Mouse (Mus musculus) midbrain, embryonic 16.5 days (tissue): Measurements from ENCODE around the gene Ccdc78. TPM values are rescaled to one million over a fixed set of nuclear protein-coding genes. Genes with fewer than 3 reads are reported as not detected.

Experiments used
- ATAC-seq: fragments of 200-750 bp; cut with Nextera tagmentation; 2 replicates; pipeline ENCODE4 v1.8.0; 2017; ENCODE audit warnings: moderate TSS enrichment
- H3K27ac ChIP-seq: fragments of 300-500 bp; sonication (generic); 2 replicates; pipeline ENCODE4 v1.5.1; 2014; ENCODE audit warnings: mild to moderate bottlenecking, low read length, mixed read lengths
- H3K27me3 ChIP-seq: fragments of 300-500 bp; sonication (generic); 2 replicates; pipeline ENCODE4 v1.6.1; 2014; ENCODE audit warnings: low read depth, low read length, mixed read lengths; ENCODE audit not compliant: control insufficient read depth, insufficient read depth
- H3K36me3 ChIP-seq: fragments of 300-500 bp; sonication (generic); 2 replicates; pipeline ENCODE4 v1.6.1; 2014; ENCODE audit warnings: mild to moderate bottlenecking, low read length, moderate library complexity, mixed read lengths; ENCODE audit not compliant: control insufficient read depth, insufficient read depth
- H3K4me1 ChIP-seq: fragments of 300-500 bp; sonication (generic); 2 replicates; pipeline ENCODE4 v1.6.1; 2014; ENCODE audit warnings: mild to moderate bottlenecking, low read length, mixed read lengths; ENCODE audit not compliant: control insufficient read depth, insufficient read depth
- H3K4me2 ChIP-seq: fragments of 300-500 bp; sonication (generic); 2 replicates; pipeline ENCODE4 v1.6.1; 2014; ENCODE audit warnings: mild to moderate bottlenecking, low read length, mixed read lengths
- H3K4me3 ChIP-seq: fragments of 300-500 bp; sonication (generic); 2 replicates; pipeline ENCODE4 v1.5.1; 2014; ENCODE audit warnings: low read depth, mild to moderate bottlenecking, low read length, moderate library complexity, mixed read lengths
- H3K9ac ChIP-seq: fragments of 300-500 bp; sonication (generic); 2 replicates; pipeline ENCODE4 v1.6.1; 2014; ENCODE audit warnings: low read depth, low read length, mixed read lengths
- H3K9me3 ChIP-seq: fragments of 300-500 bp; sonication (generic); replicated peaks from 2 replicates; pipeline ENCODE4 v1.6.1; 2014; ENCODE audit warnings: mild to moderate bottlenecking, low read length, mixed read lengths; ENCODE audit not compliant: control insufficient read depth, poor library complexity, severe bottlenecking
- WGBS: fragments of 180-500 bp; shearing (Covaris S2); extraction: QIAGEN DNeasy Blood & Tissue Kit; methylation state at CpG from one replicate; pipeline ENCODE4 v1.1.7; 2014; 5-methylcytosine and 5-hydroxymethylcytosine counted together
- microRNA-seq: library from miRNA; unstranded; fragments of <30 nt; microRNA quantifications from one replicate; pipeline ENCODE4, GENCODE M21; 2017
- polyA plus RNA-seq: library from polyadenylated mRNA; unstranded; fragments of >200 nt; fragmentation: Nextera tagmentation; extraction: Ambion mirVana; gene quantifications from 2 replicates; pipeline ENCODE4 v1.2.1, GENCODE M21; 2015

The Ccdc78 gene
- polyA plus RNA-seq, 1 experiment from 2014 or later = 0.34 TPM

- H3K4me2 ChIP-seq = peak overlapping the region; percentile 71
- H3K27me3 ChIP-seq = no peaks in the 10 kb centered on the region
- peaks cover 43% of the 10 kb centered on the region for H3K4me1 ChIP-seq
- ATAC-seq = no peak
- no peak overlapping the region; the same call in 1 of the 2 replicates for H3K4me3 ChIP-seq
- peaks cover 32% of the 10 kb centered on the region for H3K36me3 ChIP-seq
- H3K9ac ChIP-seq = peak overlapping the region; percentile 81; the same call in 1 of the 2 replicates
- 16% methylated on average over 3 of the region's 3 CpGs for WGBS
- H3K27ac ChIP-seq = peak overlapping the region; percentile 86
- H3K9me3 ChIP-seq = no peaks in the 10 kb centered on the region
These were observed 51.2 kb downstream of the Ccdc78 start for GRCm38 (mm10) chr17:25837533-25837932.

DNA sequence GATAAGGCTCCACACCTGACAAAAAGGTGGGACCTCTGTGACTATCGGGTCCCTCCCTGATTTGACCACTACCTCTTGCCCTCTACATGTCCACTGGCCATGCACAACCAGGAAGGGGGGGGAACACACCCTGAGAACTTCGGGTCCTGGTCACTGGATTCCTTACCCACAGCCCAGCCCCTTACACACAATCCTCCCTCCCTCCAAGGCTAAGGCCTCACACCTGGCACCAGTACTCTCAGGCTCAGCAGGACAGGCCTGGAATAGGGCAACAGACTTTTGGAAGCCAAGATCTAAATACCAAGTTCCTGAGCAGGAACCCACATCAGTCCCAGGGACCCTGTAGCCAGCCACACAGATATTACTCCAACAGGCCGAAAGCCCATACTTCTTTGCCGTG is 52.5 kb downstream of the Ccdc78 start:
- Histone ChIP-seq H3K4me3 (no peak overlapping the region), H3K4me2 (no peak overlapping the region), H3K36me3 (peaks cover 32% of the 10 kb centered on the region), H3K4me1 (peaks cover 49% of the 10 kb centered on the region), H3K27me3 (no peaks in the 10 kb centered on the region), H3K27ac (no peak overlapping the region), H3K9me3 (no peaks in the 10 kb centered on the region), H3K9ac (no peak overlapping the region)
- WGBS = 93% methylated on average over 4 of the region's 4 CpGs
- ATAC-seq = no peak

- H3K27me3 ChIP-seq = no peaks in the 10 kb centered on the region
- no peak overlapping the region for H3K4me3 ChIP-seq
- H3K27ac ChIP-seq = no peak overlapping the region
- no peak overlapping the region for H3K9ac ChIP-seq
- H3K36me3 ChIP-seq = peaks cover 32% of the 10 kb centered on the region
- peaks cover 43% of the 10 kb centered on the region for H3K4me1 ChIP-seq
- 88% methylated on average over 14 of the region's 14 CpGs for WGBS
- no peaks in the 10 kb centered on the region for H3K9me3 ChIP-seq
- no peak overlapping the region for H3K4me2 ChIP-seq
- ATAC-seq = no peak
These were observed 53.3 kb downstream of the Ccdc78 start for GRCm38 (mm10) chr17:25839455-25840235.

Small RNA genes lying within 50 kb of the gene (microRNA-seq; reads per million reads assigned to microRNA genes)
- gene Gm25083 = not detected
- not detected for gene Mir3082
- gene Mir6966 = not detected

Other genes with a start within 250 kb of the Ccdc78 start
- gene Sox8, start 215.9 kb upstream of the Ccdc78 start, polyA plus RNA-seq = 10.1 and 16.2 TPM in 2 replicates
- 20.4 and 20.6 TPM in 2 replicates for gene Lmf1, start 207.5 kb upstream of the Ccdc78 start, polyA plus RNA-seq
- gene Gng13, start 69.4 kb upstream of the Ccdc78 start, polyA plus RNA-seq = 3.2 and 7.3 TPM in 2 replicates
- 4.7 and 5.4 TPM in 2 replicates for gene Chtf18, start 59.2 kb upstream of the Ccdc78 start, polyA plus RNA-seq
- gene Rpusd1, start 58.9 kb upstream of the Ccdc78 start, polyA plus RNA-seq = 26.6 and 26.8 TPM in 2 replicates
- gene Mslnl, start 50.5 kb upstream of the Ccdc78 start, polyA plus RNA-seq = not detected in 2 replicates
- gene Msln, start 32.2 kb upstream of the Ccdc78 start, polyA plus RNA-seq = 0.15 and 0.85 TPM in 2 replicates
- 29.0 and 30.2 TPM in 2 replicates for gene Narfl, start 12.8 kb upstream of the Ccdc78 start, polyA plus RNA-seq
- 147 and 165 TPM in 2 replicates for gene Haghl, start 907 bp upstream of the Ccdc78 start, polyA plus RNA-seq
- 91.8 and 96.9 TPM in 2 replicates for gene Fam173a, start 6.3 kb downstream of the Ccdc78 start, polyA plus RNA-seq
- 1.3 TPM in 1 of 2 replicates, not detected in the other for gene AC134908.4, start 9.1 kb downstream of the Ccdc78 start, polyA plus RNA-seq
- 33.1 and 37.1 TPM in 2 replicates for gene Metrn, start 10.6 kb downstream of the Ccdc78 start, polyA plus RNA-seq
- gene Fbxl16, start 22.5 kb downstream of the Ccdc78 start, polyA plus RNA-seq = 45.6 and 52.4 TPM in 2 replicates
- gene Wdr24, start 37.0 kb downstream of the Ccdc78 start, polyA plus RNA-seq = 32.7 and 33.5 TPM in 2 replicates
- 52.0 and 60.4 TPM in 2 replicates for gene Jmjd8, start 42.3 kb downstream of the Ccdc78 start, polyA plus RNA-seq
- gene Stub1, start 46.8 kb downstream of the Ccdc78 start, polyA plus RNA-seq = 358 and 382 TPM in 2 replicates
- gene Rhbdl1, start 50.7 kb downstream of the Ccdc78 start, polyA plus RNA-seq = 59.3 and 66.1 TPM in 2 replicates
- 11.8 and 14.5 TPM in 2 replicates for gene Gm20683, start 55.2 kb downstream of the Ccdc78 start, polyA plus RNA-seq
- gene Rhot2, start 58.3 kb downstream of the Ccdc78 start, polyA plus RNA-seq = 15.2 and 16.7 TPM in 2 replicates
- 18.5 and 21.6 TPM in 2 replicates for gene Wdr90, start 74.9 kb downstream of the Ccdc78 start, polyA plus RNA-seq
- gene Mcrip2, start 82.2 kb downstream of the Ccdc78 start, polyA plus RNA-seq = 18.0 and 25.3 TPM in 2 replicates
- 62.2 and 63.5 TPM in 2 replicates for gene Mettl26, start 88.5 kb downstream of the Ccdc78 start, polyA plus RNA-seq
- 0.45 and 0.52 TPM in 2 replicates for gene Wfikkn1, start 94.3 kb downstream of the Ccdc78 start, polyA plus RNA-seq
- gene Rab40c, start 133.1 kb downstream of the Ccdc78 start, polyA plus RNA-seq = 50.9 and 52.2 TPM in 2 replicates
- gene Pigq, start 158.4 kb downstream of the Ccdc78 start, polyA plus RNA-seq = 71.3 and 85.3 TPM in 2 replicates
- 0.16 and 0.78 TPM in 2 replicates for gene Nhlrc4, start 158.4 kb downstream of the Ccdc78 start, polyA plus RNA-seq
- gene A930017K11Rik, start 166.0 kb downstream of the Ccdc78 start, polyA plus RNA-seq = 2.8 and 3.1 TPM in 2 replicates
- 20.6 and 20.8 TPM in 2 replicates for gene Capn15, start 199.2 kb downstream of the Ccdc78 start, polyA plus RNA-seq